Mouse (Mus musculus): ENCODE data around the gene Zfp62. TPM values are rescaled to one million over a fixed set of nuclear protein-coding genes. Genes with fewer than 3 reads are reported as not detected.

Gene Zfp62
- polyA plus RNA-seq, 1 experiment from 2014 or later: 66.1 TPM

GRCm38 (mm10) chr11:49264081-49264480 is 61.0 kb downstream of the Zfp62 start:
- no peaks in the 10 kb centered on the region for H3K27me3 ChIP-seq (ENCODE audit: control insufficient read depth, insufficient read depth, low read length)
- no peak overlapping the region for H3K27ac ChIP-seq (replicated peaks; ENCODE audit: low read depth, low read length)
- H3K9me3 ChIP-seq (replicated peaks; ENCODE audit: control insufficient read depth, low read length): no peaks in the 10 kb centered on the region
- ATAC-seq (replicated peaks; ENCODE audit: insufficient number of reproducible peaks, low FRiP score, low TSS enrichment, low read depth): no peak
- DNase-seq (ENCODE audit: low spot score): no peak
- H3K9ac ChIP-seq (replicated peaks; ENCODE audit: low read length): no peak overlapping the region
- H3K4me2 ChIP-seq (ENCODE audit: low read depth, low read length): no peak overlapping the region
- no peaks in the 10 kb centered on the region for H3K4me1 ChIP-seq (ENCODE audit: control insufficient read depth, insufficient read depth, low read length)
- H3K36me3 ChIP-seq (replicated peaks; ENCODE audit: control insufficient read depth, insufficient read depth, low read depth, low read length): no peaks in the 10 kb centered on the region; the same call in 1 of the 2 replicates
- H3K4me3 ChIP-seq (ENCODE audit: low read depth, low read length): no peak overlapping the region
- whole genome bisulfite sequencing: 91% methylated on average over 7 of the region's 7 CpGs

DNA sequence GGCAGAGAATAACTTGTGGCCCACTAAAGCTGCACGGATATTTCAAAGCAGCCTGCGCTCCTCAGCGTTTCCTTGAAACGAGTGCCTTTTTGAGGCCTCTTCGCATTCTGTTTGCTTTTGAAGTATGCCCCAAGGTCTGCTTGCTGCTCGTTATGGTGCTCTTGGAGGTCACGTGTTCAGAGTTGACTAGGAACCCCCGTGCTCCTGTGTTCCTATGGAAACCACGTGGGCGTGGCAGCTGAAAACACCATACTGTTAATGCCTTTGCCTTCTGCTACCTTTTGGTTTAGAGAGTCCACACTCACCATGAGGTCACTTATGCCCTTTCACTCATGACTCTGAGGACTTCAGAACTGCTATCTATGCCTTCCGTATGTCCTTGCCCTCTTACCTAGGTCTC is 61.5 kb downstream of the Zfp62 start:
- Histone ChIP-seq H3K4me3 (ENCODE audit: low read depth, low read length) (no peak overlapping the region), H3K9me3 (replicated peaks; ENCODE audit: control insufficient read depth, low read length) (no peaks in the 10 kb centered on the region), H3K27me3 (ENCODE audit: control insufficient read depth, insufficient read depth, low read length) (no peaks in the 10 kb centered on the region), H3K4me1 (ENCODE audit: control insufficient read depth, insufficient read depth, low read length) (no peaks in the 10 kb centered on the region), H3K36me3 (replicated peaks; ENCODE audit: control insufficient read depth, insufficient read depth, low read depth, low read length) (no peaks in the 10 kb centered on the region; the same call in 1 of the 2 replicates), H3K27ac (replicated peaks; ENCODE audit: low read depth, low read length) (no peak overlapping the region), H3K4me2 (ENCODE audit: low read depth, low read length) (no peak overlapping the region), H3K9ac (replicated peaks; ENCODE audit: low read length) (no peak overlapping the region)
- ATAC-seq (replicated peaks; ENCODE audit: insufficient number of reproducible peaks, low FRiP score, low TSS enrichment, low read depth): no peak
- no peak for DNase-seq (ENCODE audit: low spot score)
- WGBS: 76% methylated on average over 11 of the region's 11 CpGs

GRCm38 (mm10) chr11:49265101-49265500 is 62.0 kb downstream of the Zfp62 start:
- no peak overlapping the region for H3K4me2 ChIP-seq (ENCODE audit: low read depth, low read length)
- no peak overlapping the region for H3K4me3 ChIP-seq (ENCODE audit: low read depth, low read length)
- no peaks in the 10 kb centered on the region; the same call in 1 of the 2 replicates for H3K36me3 ChIP-seq (replicated peaks; ENCODE audit: control insufficient read depth, insufficient read depth, low read depth, low read length)
- H3K4me1 ChIP-seq (ENCODE audit: control insufficient read depth, insufficient read depth, low read length): no peaks in the 10 kb centered on the region
- H3K27ac ChIP-seq (replicated peaks; ENCODE audit: low read depth, low read length): no peak overlapping the region
- no peak overlapping the region for H3K9ac ChIP-seq (replicated peaks; ENCODE audit: low read length)
- no peaks in the 10 kb centered on the region for H3K9me3 ChIP-seq (replicated peaks; ENCODE audit: control insufficient read depth, low read length)
- ATAC-seq (replicated peaks; ENCODE audit: insufficient number of reproducible peaks, low FRiP score, low TSS enrichment, low read depth) (no peak), DNase-seq (ENCODE audit: low spot score) (no peak)
- 88% methylated on average over 8 of the region's 8 CpGs for WGBS
- H3K27me3 ChIP-seq (ENCODE audit: control insufficient read depth, insufficient read depth, low read length): no peaks in the 10 kb centered on the region

- no peak overlapping the region for H3K27ac ChIP-seq (replicated peaks; ENCODE audit: low read depth, low read length)
- no peaks in the 10 kb centered on the region for H3K36me3 ChIP-seq (replicated peaks; ENCODE audit: control insufficient read depth, insufficient read depth, low read depth, low read length)
- no peaks in the 10 kb centered on the region for H3K9me3 ChIP-seq (replicated peaks; ENCODE audit: control insufficient read depth, low read length)
- DNase-seq (ENCODE audit: low spot score) (no peak), ATAC-seq (replicated peaks; ENCODE audit: insufficient number of reproducible peaks, low FRiP score, low TSS enrichment, low read depth) (no peak)
- H3K4me2 ChIP-seq (ENCODE audit: low read depth, low read length): no peak overlapping the region
- H3K4me1 ChIP-seq (ENCODE audit: control insufficient read depth, insufficient read depth, low read length): no peaks in the 10 kb centered on the region
- H3K9ac ChIP-seq (replicated peaks; ENCODE audit: low read length): no peak overlapping the region
- no peak overlapping the region for H3K4me3 ChIP-seq (ENCODE audit: low read depth, low read length)
- H3K27me3 ChIP-seq (ENCODE audit: control insufficient read depth, insufficient read depth, low read length): no peaks in the 10 kb centered on the region
- WGBS: 88% methylated on average over 6 of the region's 6 CpGs
Observed at GRCm38 (mm10) chr11:49266671-49267070, 63.6 kb downstream of the Zfp62 start.

DNA sequence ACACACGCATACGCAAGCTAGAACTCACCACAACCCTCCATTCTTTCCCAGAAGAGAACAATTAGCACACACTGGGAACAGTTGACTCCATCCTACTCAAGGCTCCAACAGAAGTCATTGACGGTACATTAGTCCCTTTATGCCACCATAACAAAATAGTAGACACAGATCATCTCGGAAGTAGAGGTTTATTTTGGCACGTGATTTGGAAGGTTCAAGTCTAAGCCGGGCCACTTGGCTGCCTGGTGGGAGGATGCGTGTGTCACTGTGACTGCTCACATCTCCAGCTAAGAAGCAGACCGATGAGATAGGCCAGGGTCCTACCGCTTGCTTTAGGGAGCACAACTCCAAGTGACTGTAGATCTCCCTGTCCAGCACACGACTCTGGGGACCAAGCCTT is 64.2 kb downstream of the Zfp62 start:
- ATAC-seq (replicated peaks; ENCODE audit: insufficient number of reproducible peaks, low FRiP score, low TSS enrichment, low read depth): no peak
- no peak overlapping the region for H3K4me2 ChIP-seq (ENCODE audit: low read depth, low read length)
- 92% methylated on average over 10 of the region's 10 CpGs for WGBS

DNA sequence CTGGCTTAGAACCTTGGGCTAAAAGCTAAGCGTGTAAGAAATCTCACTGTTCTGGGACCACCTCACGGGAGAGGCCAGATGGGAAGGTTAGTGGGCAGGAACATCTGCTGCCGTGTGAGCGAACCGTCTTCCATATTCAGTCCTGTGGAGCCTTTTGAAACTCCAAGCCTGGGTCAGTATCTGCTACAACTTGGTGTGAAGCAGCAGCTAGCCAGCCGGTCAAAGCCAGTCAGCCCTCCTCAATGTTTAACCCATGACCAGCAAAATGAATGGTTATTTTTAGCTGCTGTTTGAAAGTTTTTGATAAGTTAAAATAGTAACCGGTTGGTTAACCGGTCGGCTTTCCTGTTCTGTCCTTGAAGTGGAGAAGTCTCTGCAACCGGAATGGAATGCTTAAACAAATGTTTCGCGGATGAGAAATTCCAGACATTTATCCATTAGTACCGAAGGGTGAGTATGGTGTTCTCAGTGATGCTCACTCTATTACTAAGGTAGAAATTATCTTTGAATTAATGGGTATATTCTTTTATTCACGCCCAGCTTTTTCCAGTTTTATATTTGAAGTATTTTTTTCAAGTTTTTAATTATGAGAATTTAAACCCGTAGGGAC is 65.0 kb downstream of the Zfp62 start:
- no peak for DNase-seq (ENCODE audit: low spot score)
- Histone ChIP-seq H3K4me2 (ENCODE audit: low read depth, low read length) (no peak overlapping the region), H3K9me3 (replicated peaks; ENCODE audit: control insufficient read depth, low read length) (no peaks in the 10 kb centered on the region), H3K4me1 (ENCODE audit: control insufficient read depth, insufficient read depth, low read length) (no peaks in the 10 kb centered on the region), H3K9ac (replicated peaks; ENCODE audit: low read length) (no peak overlapping the region), H3K4me3 (ENCODE audit: low read depth, low read length) (no peak overlapping the region), H3K27ac (replicated peaks; ENCODE audit: low read depth, low read length) (no peak overlapping the region), H3K36me3 (replicated peaks; ENCODE audit: control insufficient read depth, insufficient read depth, low read depth, low read length) (no peaks in the 10 kb centered on the region), H3K27me3 (ENCODE audit: control insufficient read depth, insufficient read depth, low read length) (no peaks in the 10 kb centered on the region)
- WGBS: 87% methylated on average over 15 of the region's 15 CpGs
- ATAC-seq (replicated peaks; ENCODE audit: insufficient number of reproducible peaks, low FRiP score, low TSS enrichment, low read depth): no peak

More for the DNA sequence above, 64.2 kb downstream of the Zfp62 start:
- Histone ChIP-seq H3K4me1 (ENCODE audit: control insufficient read depth, insufficient read depth, low read length) (no peaks in the 10 kb centered on the region), H3K4me3 (ENCODE audit: low read depth, low read length) (no peak overlapping the region), H3K9ac (replicated peaks; ENCODE audit: low read length) (no peak overlapping the region), H3K27ac (replicated peaks; ENCODE audit: low read depth, low read length) (no peak overlapping the region), H3K9me3 (replicated peaks; ENCODE audit: control insufficient read depth, low read length) (no peaks in the 10 kb centered on the region), H3K27me3 (ENCODE audit: control insufficient read depth, insufficient read depth, low read length) (no peaks in the 10 kb centered on the region), H3K36me3 (replicated peaks; ENCODE audit: control insufficient read depth, insufficient read depth, low read depth, low read length) (no peaks in the 10 kb centered on the region)
- no peak for DNase-seq (ENCODE audit: low spot score)

Other genes with a start within 250 kb of the Zfp62 start
- not detected in 2 replicates for gene Olfr56, start 224.4 kb upstream of the Zfp62 start, polyA plus RNA-seq (2014; fragmentation: Nextera tagmentation; extraction: Ambion mirVana)
- gene 9930111J21Rik1, start 223.9 kb upstream of the Zfp62 start, polyA plus RNA-seq (2014; fragmentation: Nextera tagmentation; extraction: Ambion mirVana): 0.11 and 0.45 TPM in 2 replicates
- gene Gm12185, start 211.1 kb upstream of the Zfp62 start, polyA plus RNA-seq (2014; fragmentation: Nextera tagmentation; extraction: Ambion mirVana): not detected in 2 replicates
- gene Tgtp1, start 209.1 kb upstream of the Zfp62 start, polyA plus RNA-seq (2014; fragmentation: Nextera tagmentation; extraction: Ambion mirVana): not detected in 2 replicates
- gene 9930111J21Rik2, start 152.1 kb upstream of the Zfp62 start, polyA plus RNA-seq (2014; fragmentation: Nextera tagmentation; extraction: Ambion mirVana): 0.10 and 0.25 TPM in 2 replicates
- gene Tgtp2, start 139.1 kb upstream of the Zfp62 start, polyA plus RNA-seq (2014; fragmentation: Nextera tagmentation; extraction: Ambion mirVana): not detected in 2 replicates
- 0.56 and 1.2 TPM in 2 replicates for gene Ifi47, start 126.7 kb upstream of the Zfp62 start, polyA plus RNA-seq (2014; fragmentation: Nextera tagmentation; extraction: Ambion mirVana)
- gene Olfr1396, start 88.4 kb upstream of the Zfp62 start, polyA plus RNA-seq (2014; fragmentation: Nextera tagmentation; extraction: Ambion mirVana): not detected in 2 replicates
- not detected in 2 replicates for gene Olfr1395, start 61.0 kb upstream of the Zfp62 start, polyA plus RNA-seq (2014; fragmentation: Nextera tagmentation; extraction: Ambion mirVana)
- not detected in 2 replicates for gene Olfr1394, start 48.9 kb upstream of the Zfp62 start, polyA plus RNA-seq (2014; fragmentation: Nextera tagmentation; extraction: Ambion mirVana)
- gene Btnl9, start 16.1 kb upstream of the Zfp62 start, polyA plus RNA-seq (2014; fragmentation: Nextera tagmentation; extraction: Ambion mirVana): 0.15 and 0.77 TPM in 2 replicates
- gene Mgat1, start 40.9 kb downstream of the Zfp62 start, polyA plus RNA-seq (2014; fragmentation: Nextera tagmentation; extraction: Ambion mirVana): 26.4 and 32.8 TPM in 2 replicates
- 0.17 TPM in 1 of 2 replicates, not detected in the other for gene Olfr1393, start 75.0 kb downstream of the Zfp62 start, polyA plus RNA-seq (2014; fragmentation: Nextera tagmentation; extraction: Ambion mirVana)
- gene Olfr1392, start 82.0 kb downstream of the Zfp62 start, polyA plus RNA-seq (2014; fragmentation: Nextera tagmentation; extraction: Ambion mirVana): not detected in 2 replicates
- not detected in 2 replicates for gene Olfr10, start 101.4 kb downstream of the Zfp62 start, polyA plus RNA-seq (2014; fragmentation: Nextera tagmentation; extraction: Ambion mirVana)
- not detected in 2 replicates for gene Olfr1391, start 119.5 kb downstream of the Zfp62 start, polyA plus RNA-seq (2014; fragmentation: Nextera tagmentation; extraction: Ambion mirVana)
- not detected in 2 replicates for gene Olfr1390, start 131.9 kb downstream of the Zfp62 start, polyA plus RNA-seq (2014; fragmentation: Nextera tagmentation; extraction: Ambion mirVana)
- not detected in 2 replicates for gene Olfr1389, start 219.8 kb downstream of the Zfp62 start, polyA plus RNA-seq (2014; fragmentation: Nextera tagmentation; extraction: Ambion mirVana)
- gene Olfr1388, start 233.3 kb downstream of the Zfp62 start, polyA plus RNA-seq (2014; fragmentation: Nextera tagmentation; extraction: Ambion mirVana): 0.22 and 0.38 TPM in 2 replicates